Mouse (Mus musculus): ENCODE data around the gene Iqca. TPM values are rescaled to one million over a fixed set of nuclear protein-coding genes. Genes with fewer than 3 reads are reported as not detected.

Iqca gene
- polyA plus RNA-seq, 1 experiment from 2014 or later = 1.2 TPM

DNA sequence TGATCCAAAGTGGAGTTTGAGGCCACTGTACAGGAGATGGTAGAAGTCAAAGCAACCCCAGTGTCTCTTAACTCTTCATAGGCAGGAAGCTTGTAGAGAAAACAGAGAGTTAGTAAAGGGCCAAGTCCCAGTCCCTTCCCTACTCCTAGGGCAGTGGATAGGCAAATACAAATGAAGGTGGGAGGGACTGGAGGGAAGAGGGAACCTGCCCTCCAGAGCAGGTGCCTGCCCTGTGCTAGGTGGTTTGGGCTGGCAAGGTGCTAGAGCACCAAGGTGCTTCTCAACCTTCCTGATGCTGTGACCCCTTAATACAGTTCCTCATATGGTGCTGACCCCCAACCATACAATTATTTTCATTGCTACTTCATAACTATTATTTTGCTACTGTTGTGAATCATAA lies 24.4 kb upstream of the Iqca start:
- no peak overlapping the region for H3K4me3 ChIP-seq
- H3K9ac ChIP-seq = no peak overlapping the region
- no peak overlapping the region for H3K27ac ChIP-seq
- H3K27me3 ChIP-seq (replicated peaks) = no peaks in the 10 kb centered on the region
- H3K4me2 ChIP-seq = no peak overlapping the region
- H3K36me3 ChIP-seq (replicated peaks) = no peaks in the 10 kb centered on the region
- H3K9me3 ChIP-seq = no peaks in the 10 kb centered on the region
- H3K4me1 ChIP-seq = peaks cover 12% of the 10 kb centered on the region; the same call in 1 of the 2 replicates
- ATAC-seq (replicated peaks) = no peak

DNA sequence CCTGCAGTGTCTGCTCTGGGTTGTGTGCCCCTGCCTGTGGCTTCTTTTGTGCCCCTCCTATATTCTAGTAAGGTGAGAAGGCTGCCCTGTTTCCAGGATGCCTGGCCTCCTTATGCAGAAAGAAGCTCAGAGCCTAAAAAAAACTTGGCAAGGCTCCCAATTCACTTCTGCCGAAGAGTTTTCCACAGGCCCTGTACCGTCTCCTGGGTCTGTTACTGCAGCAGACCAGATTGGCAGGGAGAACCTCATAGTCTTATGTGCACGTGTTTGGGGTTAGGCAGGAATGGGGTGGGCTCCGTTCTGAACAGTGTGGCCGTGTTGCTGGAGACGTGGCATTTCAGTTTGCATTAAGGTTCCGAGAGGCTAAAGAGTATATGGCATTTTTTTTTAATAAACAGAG lies 23.0 kb upstream of the Iqca start:
- no peak for ATAC-seq (replicated peaks)
- Histone ChIP-seq H3K4me1 (peaks cover 12% of the 10 kb centered on the region; the same call in 1 of the 2 replicates), H3K27me3 (replicated peaks) (no peaks in the 10 kb centered on the region), H3K4me2 (no peak overlapping the region), H3K9ac (no peak overlapping the region), H3K4me3 (no peak overlapping the region), H3K9me3 (no peaks in the 10 kb centered on the region), H3K36me3 (replicated peaks) (no peaks in the 10 kb centered on the region), H3K27ac (no peak overlapping the region)
- 69% methylated on average over 7 of the region's 7 CpGs for WGBS

DNA sequence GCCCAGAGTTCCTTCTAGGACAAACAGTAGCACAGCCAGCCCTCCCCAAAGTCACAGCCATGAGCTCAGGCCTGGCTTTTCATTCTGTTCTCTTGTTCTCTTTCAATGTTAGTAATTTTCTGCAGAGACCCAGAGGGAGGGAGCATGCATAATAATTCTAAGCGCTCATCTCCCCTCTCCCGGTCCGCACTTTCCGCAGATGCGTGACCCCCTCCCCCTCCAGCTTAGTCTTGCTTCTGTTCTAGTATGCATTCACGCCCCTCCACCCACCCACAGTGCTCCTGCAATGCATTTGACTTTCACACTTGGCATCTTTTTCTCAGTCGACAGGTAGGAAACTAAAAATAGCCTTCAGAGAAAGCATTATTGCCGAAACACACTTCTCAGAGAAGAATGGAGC lies 21.1 kb upstream of the Iqca start:
- 25% methylated on average over 8 of the region's 8 CpGs for WGBS
- ATAC-seq (replicated peaks) = no peak
- H3K9ac ChIP-seq = no peak overlapping the region; the same call in 1 of the 2 replicates
- no peaks in the 10 kb centered on the region for H3K36me3 ChIP-seq (replicated peaks)
- no peak overlapping the region for H3K4me2 ChIP-seq
- H3K27me3 ChIP-seq (replicated peaks) = no peaks in the 10 kb centered on the region
- H3K27ac ChIP-seq = no peak overlapping the region
- H3K4me3 ChIP-seq = no peak overlapping the region
- no peaks in the 10 kb centered on the region for H3K9me3 ChIP-seq
- peaks cover 12% of the 10 kb centered on the region; the same call in 1 of the 2 replicates for H3K4me1 ChIP-seq

DNA sequence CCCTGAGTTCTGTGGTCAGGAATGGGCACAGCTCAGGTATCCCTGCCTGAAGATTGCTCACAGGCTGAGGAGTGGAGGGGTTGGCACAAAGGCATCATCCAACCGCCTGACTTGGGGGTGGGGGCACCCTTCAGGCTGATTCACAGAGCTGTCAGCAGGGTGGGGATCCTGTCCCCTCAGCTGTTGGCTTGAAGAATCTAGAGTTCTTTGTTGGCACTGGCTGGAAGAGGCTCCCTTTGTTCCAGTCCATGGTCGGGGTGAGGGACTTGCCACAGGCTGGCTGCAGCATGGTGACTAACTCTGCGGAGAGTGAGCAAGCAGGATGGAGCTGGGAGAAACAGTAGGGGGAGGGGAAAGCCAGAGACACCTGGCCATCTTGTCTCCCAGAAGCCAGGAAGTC lies 11.1 kb upstream of the Iqca start:
- Histone ChIP-seq H3K9me3 (no peaks in the 10 kb centered on the region), H3K4me2 (no peak overlapping the region), H3K9ac (no peak overlapping the region), H3K27me3 (replicated peaks) (no peaks in the 10 kb centered on the region), H3K4me1 (no peaks in the 10 kb centered on the region), H3K4me3 (no peak overlapping the region), H3K27ac (no peak overlapping the region), H3K36me3 (replicated peaks) (no peaks in the 10 kb centered on the region)
- ATAC-seq (replicated peaks) = peak; percentile 33; the same call in 1 of the 2 replicates
- whole genome bisulfite sequencing = 33% methylated on average over 3 of the region's 3 CpGs

DNA sequence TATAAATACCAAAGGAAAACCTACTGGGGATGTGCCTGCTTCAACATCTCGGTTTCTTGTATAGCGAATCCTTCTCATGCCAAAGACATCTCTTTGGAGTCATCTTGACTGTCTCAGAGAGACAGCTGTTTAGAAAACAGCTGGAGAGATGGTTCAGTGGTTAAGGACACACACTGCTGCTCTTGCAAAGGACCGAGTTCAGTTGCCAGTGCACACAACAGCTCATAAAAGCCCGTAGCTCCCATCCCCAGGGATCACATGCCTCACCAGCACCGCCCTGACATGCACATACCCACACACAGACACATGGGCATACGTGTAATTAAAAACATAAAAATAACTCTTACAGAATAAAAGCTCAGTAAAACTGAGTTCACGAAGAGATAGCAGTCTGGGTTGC lies 10.0 kb upstream of the Iqca start:
- Histone ChIP-seq H3K9ac (no peak overlapping the region), H3K4me3 (no peak overlapping the region), H3K9me3 (no peaks in the 10 kb centered on the region), H3K36me3 (replicated peaks) (no peaks in the 10 kb centered on the region), H3K4me2 (no peak overlapping the region), H3K27ac (no peak overlapping the region), H3K4me1 (no peaks in the 10 kb centered on the region), H3K27me3 (replicated peaks) (no peaks in the 10 kb centered on the region)
- ATAC-seq (replicated peaks) = no peak
- 84% methylated on average over 7 of the region's 7 CpGs for WGBS

DNA sequence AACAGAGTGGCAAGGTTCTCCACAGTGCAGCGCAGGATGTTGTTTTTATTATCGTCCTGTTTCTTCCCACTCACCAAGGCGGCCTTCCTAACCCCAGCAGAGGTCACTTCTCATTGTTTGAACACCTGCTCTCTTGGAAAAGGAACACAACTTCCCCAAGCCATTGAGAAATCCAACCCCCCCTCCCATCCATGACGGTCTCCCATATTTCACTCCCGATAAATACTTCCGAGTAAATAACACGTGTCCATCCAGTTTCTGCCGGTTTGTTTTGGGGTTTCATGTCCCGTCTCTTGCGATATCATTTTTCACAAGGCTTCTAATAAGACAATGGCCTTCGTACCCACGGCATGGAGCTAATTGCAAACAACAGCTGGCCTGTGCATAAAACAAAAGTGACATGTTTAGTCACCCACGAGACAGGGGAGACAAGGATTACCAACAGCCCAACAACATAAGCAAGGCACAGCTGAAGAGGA lies 9.2 kb upstream of the Iqca start:
- 60% methylated on average over 13 of the region's 13 CpGs for WGBS
- Histone ChIP-seq H3K9me3 (no peaks in the 10 kb centered on the region), H3K9ac (no peak overlapping the region), H3K4me2 (no peak overlapping the region), H3K4me3 (no peak overlapping the region), H3K27me3 (replicated peaks) (no peaks in the 10 kb centered on the region), H3K27ac (no peak overlapping the region), H3K4me1 (no peaks in the 10 kb centered on the region), H3K36me3 (replicated peaks) (no peaks in the 10 kb centered on the region)
- no peak for ATAC-seq (replicated peaks)

DNA sequence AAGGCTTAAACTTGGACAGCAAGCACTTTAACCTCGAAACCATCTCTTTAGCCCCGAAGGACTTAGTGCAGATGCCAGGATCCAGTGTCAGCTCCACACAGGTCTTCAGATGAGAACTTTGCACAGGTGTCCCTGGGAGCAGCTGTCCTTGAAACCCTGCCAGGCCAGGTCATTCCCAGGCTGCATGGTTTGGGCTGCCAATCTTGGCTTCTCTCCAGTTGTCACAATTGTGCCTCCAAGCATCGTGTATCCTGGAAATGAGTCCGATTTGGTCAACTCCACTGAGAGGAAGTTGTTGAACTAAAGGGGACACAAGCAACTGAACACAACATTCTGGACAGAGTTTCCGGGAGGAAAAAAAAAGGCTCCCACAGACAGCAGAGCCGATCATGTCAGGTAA lies 8.4 kb upstream of the Iqca start:
- Histone ChIP-seq H3K4me2 (no peak overlapping the region), H3K9me3 (no peaks in the 10 kb centered on the region), H3K9ac (no peak overlapping the region), H3K4me3 (no peak overlapping the region), H3K27ac (no peak overlapping the region), H3K4me1 (no peaks in the 10 kb centered on the region), H3K36me3 (replicated peaks) (no peaks in the 10 kb centered on the region), H3K27me3 (replicated peaks) (no peaks in the 10 kb centered on the region)
- ATAC-seq (replicated peaks) = no peak
- 79% methylated on average over 6 of the region's 6 CpGs for WGBS

DNA sequence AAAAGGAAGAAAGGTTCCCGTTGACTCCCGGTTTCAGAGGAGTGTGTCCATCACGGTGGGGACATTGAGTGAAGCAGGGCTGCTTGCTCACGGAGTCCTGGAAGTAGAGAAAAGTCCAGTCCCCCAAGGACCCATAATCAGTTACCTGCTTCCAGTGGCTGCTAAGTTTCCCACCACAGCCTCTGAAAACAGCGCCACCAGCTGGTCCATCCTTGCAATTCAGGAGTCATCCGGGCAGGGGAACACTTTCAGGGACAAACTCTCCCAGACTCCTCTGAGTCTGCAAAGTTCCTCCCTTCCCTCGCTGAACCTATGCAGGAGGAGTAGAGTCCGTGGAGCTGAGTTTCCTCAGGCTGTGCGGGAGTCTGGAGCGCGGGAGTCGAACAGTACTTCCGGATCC lies 6.7 kb upstream of the Iqca start:
- Histone ChIP-seq H3K4me2 (no peak overlapping the region), H3K9me3 (no peaks in the 10 kb centered on the region), H3K9ac (no peak overlapping the region), H3K4me3 (no peak overlapping the region), H3K27ac (no peak overlapping the region), H3K27me3 (replicated peaks) (no peaks in the 10 kb centered on the region), H3K36me3 (replicated peaks) (no peaks in the 10 kb centered on the region), H3K4me1 (no peaks in the 10 kb centered on the region)
- ATAC-seq (replicated peaks) = no peak
- 41% methylated on average over 13 of the region's 13 CpGs for whole genome bisulfite sequencing

DNA sequence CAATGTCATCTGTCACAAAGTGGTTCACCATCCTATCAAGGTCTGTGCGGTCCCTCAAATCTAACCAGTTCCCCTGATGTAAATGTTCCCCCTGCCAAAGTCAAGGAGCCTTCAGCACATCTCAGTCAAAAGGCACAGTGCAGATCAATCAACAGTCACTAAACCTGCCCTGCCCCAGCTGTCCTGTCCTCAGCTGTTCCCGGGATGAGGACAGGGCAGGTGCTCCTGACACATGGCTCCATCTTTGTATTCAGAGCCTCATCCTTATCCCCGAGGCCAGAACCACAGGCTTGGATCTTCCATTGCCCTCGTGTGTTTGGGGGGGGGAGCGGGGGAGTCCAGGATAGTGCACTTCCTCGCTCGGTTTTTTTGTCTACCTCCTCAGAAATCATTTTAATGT lies 3.4 kb upstream of the Iqca start:
- Histone ChIP-seq H3K4me1 (peaks cover 20% of the 10 kb centered on the region), H3K9ac (no peak overlapping the region), H3K36me3 (replicated peaks) (no peaks in the 10 kb centered on the region), H3K4me2 (no peak overlapping the region), H3K4me3 (no peak overlapping the region), H3K27ac (no peak overlapping the region), H3K9me3 (no peaks in the 10 kb centered on the region), H3K27me3 (replicated peaks) (no peaks in the 10 kb centered on the region)
- no peak for ATAC-seq (replicated peaks)
- WGBS = 69% methylated on average over 7 of the region's 7 CpGs

DNA sequence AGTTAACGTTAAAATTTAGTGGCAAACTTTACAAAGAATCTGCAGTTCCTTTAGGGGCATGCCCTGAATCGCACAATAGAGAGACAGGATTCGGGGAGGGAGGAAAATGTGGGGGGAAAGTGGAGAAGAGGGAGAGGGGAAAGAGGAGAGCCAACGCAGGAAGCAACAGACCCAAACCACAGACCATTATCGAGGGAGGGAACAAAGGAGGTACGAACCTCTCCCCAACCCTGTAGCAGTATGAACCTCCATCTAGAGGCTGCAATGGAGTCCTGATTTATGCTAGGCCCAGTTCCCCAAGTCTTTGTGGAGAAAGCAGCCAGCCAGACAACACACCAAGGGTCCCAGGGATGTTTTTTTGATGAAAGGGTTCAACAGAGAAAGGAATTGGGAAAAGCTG lies 586 bp upstream of the Iqca start:
- peak; percentile 49 for ATAC-seq (replicated peaks)
- Histone ChIP-seq H3K4me2 (peak overlapping the region; percentile 49), H3K27ac (0 out of 2 replicates have a peak overlapping the region, but pooled peaks have one; percentile 40), H3K27me3 (replicated peaks) (no peaks in the 10 kb centered on the region), H3K4me1 (peaks cover 20% of the 10 kb centered on the region), H3K9me3 (no peaks in the 10 kb centered on the region), H3K36me3 (replicated peaks) (no peaks in the 10 kb centered on the region), H3K9ac (no peak overlapping the region), H3K4me3 (peak overlapping the region; percentile 24; the same call in 1 of the 2 replicates)
- 8% methylated on average over 6 of the region's 6 CpGs for WGBS

DNA sequence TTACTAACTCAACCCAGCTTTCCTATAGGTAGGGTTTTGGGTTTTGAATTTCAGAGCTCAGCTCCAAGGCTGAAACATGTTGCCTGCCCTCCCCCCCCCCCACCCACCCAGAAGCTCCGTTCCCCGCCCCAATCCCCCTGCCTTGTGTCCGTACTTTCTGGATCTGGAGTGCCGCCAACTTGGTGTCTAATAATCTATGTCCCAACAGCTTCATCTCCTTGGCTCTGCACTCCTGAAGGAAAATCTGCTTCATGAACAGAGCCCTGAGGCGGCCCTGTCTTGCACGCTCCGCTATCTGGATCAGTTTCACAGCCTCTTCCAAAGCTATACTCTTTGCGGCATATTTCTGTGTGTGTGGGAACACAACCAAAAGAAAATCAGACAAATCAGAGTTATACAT lies 13.5 kb downstream of the Iqca start:
- no peak overlapping the region for H3K27ac ChIP-seq
- no peaks in the 10 kb centered on the region for H3K4me1 ChIP-seq
- no peak overlapping the region for H3K4me3 ChIP-seq
- no peaks in the 10 kb centered on the region for H3K27me3 ChIP-seq (replicated peaks)
- no peaks in the 10 kb centered on the region for H3K9me3 ChIP-seq
- no peaks in the 10 kb centered on the region for H3K36me3 ChIP-seq (replicated peaks)
- no peak overlapping the region for H3K4me2 ChIP-seq
- WGBS = 69% methylated on average over 8 of the region's 8 CpGs
- no peak for ATAC-seq (replicated peaks)
- H3K9ac ChIP-seq = no peak overlapping the region

DNA sequence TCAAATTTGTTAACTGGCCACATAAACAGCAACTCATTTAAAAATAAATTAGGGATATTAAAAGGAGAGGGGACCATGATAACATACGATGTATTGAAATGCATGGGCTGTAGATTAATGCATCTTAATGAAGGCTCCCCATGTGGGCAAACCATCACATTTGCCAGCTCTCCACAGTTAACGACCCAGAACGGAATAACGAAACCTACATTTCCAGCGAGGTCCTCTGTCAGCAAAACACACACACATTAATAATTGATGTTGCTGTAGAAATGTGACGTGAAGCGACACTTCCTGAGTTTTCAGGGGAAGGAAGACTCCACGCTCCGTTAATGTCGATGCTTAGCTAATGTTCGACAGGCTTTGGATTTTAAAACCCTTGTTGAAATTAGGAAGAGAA lies 20.8 kb downstream of the Iqca start:
- Histone ChIP-seq H3K27ac (no peak overlapping the region), H3K9me3 (no peaks in the 10 kb centered on the region), H3K4me3 (no peak overlapping the region), H3K9ac (no peak overlapping the region), H3K4me1 (no peaks in the 10 kb centered on the region), H3K4me2 (no peak overlapping the region), H3K36me3 (replicated peaks) (no peaks in the 10 kb centered on the region), H3K27me3 (replicated peaks) (no peaks in the 10 kb centered on the region)
- ATAC-seq (replicated peaks) = no peak
- WGBS = 42% methylated on average over 11 of the region's 11 CpGs

DNA sequence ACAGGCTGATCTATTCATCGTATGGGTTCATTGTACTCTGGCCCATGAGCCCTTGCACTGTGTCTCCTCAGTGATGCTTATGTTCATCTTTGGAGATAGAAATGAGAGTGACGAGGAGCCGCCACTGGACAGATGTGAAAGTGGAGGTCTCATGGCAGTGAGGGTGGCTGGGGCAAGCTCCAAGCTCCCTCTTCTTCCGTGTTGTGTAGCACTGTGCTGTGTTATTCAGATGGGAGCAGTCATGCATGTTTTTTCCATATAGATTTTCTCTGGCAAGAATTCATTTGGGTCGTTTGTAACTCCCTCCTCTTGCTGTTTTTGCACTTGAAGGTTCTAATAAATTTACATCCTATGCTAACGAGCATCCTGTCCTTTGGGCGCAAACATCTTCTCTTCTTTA lies 21.2 kb downstream of the Iqca start:
- no peak overlapping the region for H3K4me3 ChIP-seq
- no peaks in the 10 kb centered on the region for H3K4me1 ChIP-seq
- ATAC-seq (replicated peaks) = no peak
- H3K9ac ChIP-seq = no peak overlapping the region
- no peaks in the 10 kb centered on the region for H3K9me3 ChIP-seq
- no peak overlapping the region for H3K27ac ChIP-seq
- H3K36me3 ChIP-seq (replicated peaks) = no peaks in the 10 kb centered on the region
- H3K4me2 ChIP-seq = no peak overlapping the region
- H3K27me3 ChIP-seq (replicated peaks) = no peaks in the 10 kb centered on the region
- WGBS = 71% methylated on average over 7 of the region's 7 CpGs

Data from midbrain, embryonic 15.5 days (tissue).